Mouse (Mus musculus): Measurements from ENCODE around the gene Adra2a. TPM values are rescaled to one million over a fixed set of nuclear protein-coding genes. Genes with fewer than 3 reads are reported as not detected.

Gene Adra2a
- polyA plus RNA-seq (2015; fragmentation: Nextera tagmentation; extraction: Ambion mirVana), result 4.7 and 5.5 TPM in 2 replicates

- ATAC-seq (ENCODE audit: low FRiP score, low read depth), result no peak
- Histone ChIP-seq H3K27me3 (0 out of 2 replicates have a peak, but pooled peaks cover 5% of the 10 kb centered on the region), H3K4me1 (replicated peaks) (peaks cover 43% of the 10 kb centered on the region), H3K36me3 (no peaks in the 10 kb centered on the region), H3K4me3 (peak within 1 kb of the TSS; percentile 64), H3K4me2 (peak within 1 kb of the TSS; percentile 99), H3K9me3 (no peaks in the 10 kb centered on the region), H3K9ac (peak within 1 kb of the TSS; percentile 74), H3K27ac (replicated peaks) (peak within 1 kb of the TSS; percentile 81)
- WGBS, result 74% methylated on average over 5 of the region's 5 CpGs
Measured at GRCm38 (mm10) chr19:54043851-54044250, at the start of gene Adra2a. Adra2a (plus strand) TSS chr19:54044151.

- Histone ChIP-seq H3K27me3 (no peaks in the 10 kb centered on the region), H3K9me3 (no peaks in the 10 kb centered on the region), H3K4me3 (no peak overlapping the region), H3K4me1 (replicated peaks) (no peaks in the 10 kb centered on the region), H3K9ac (no peak overlapping the region), H3K27ac (replicated peaks) (no peak overlapping the region), H3K4me2 (no peak overlapping the region), H3K36me3 (no peaks in the 10 kb centered on the region)
- ATAC-seq (ENCODE audit: low FRiP score, low read depth), result no peak
- WGBS, result 71% methylated on average over 1 of the region's 1 CpGs
Measured at GRCm38 (mm10) chr19:53994276-53994675, 49.7 kb upstream of the Adra2a start.

GRCm38 (mm10) chr19:54010973-54011372 is 33.0 kb upstream of the Adra2a start:
- 59% methylated on average over 4 of the region's 4 CpGs for WGBS
- no peaks in the 10 kb centered on the region for H3K9me3 ChIP-seq

GRCm38 (mm10) chr19:54014999-54015398 is 29.0 kb upstream of the Adra2a start:
- no peak overlapping the region for H3K4me3 ChIP-seq
- H3K27me3 ChIP-seq, result no peaks in the 10 kb centered on the region
- H3K9ac ChIP-seq, result no peak overlapping the region
- H3K4me1 ChIP-seq (replicated peaks), result no peaks in the 10 kb centered on the region
- no peaks in the 10 kb centered on the region for H3K36me3 ChIP-seq
- 96% methylated on average over 5 of the region's 5 CpGs for WGBS
- ATAC-seq (ENCODE audit: low FRiP score, low read depth), result no peak
- H3K4me2 ChIP-seq, result no peak overlapping the region
- no peaks in the 10 kb centered on the region for H3K9me3 ChIP-seq
- H3K27ac ChIP-seq (replicated peaks), result no peak overlapping the region

More at GRCm38 (mm10) chr19:54010973-54011372, 33.0 kb upstream of the Adra2a start:
- Histone ChIP-seq H3K9ac (no peak overlapping the region), H3K4me1 (replicated peaks) (no peaks in the 10 kb centered on the region), H3K4me3 (no peak overlapping the region), H3K36me3 (no peaks in the 10 kb centered on the region), H3K27me3 (no peaks in the 10 kb centered on the region), H3K27ac (replicated peaks) (no peak overlapping the region), H3K4me2 (no peak overlapping the region)
- ATAC-seq (ENCODE audit: low FRiP score, low read depth), result no peak

- H3K27me3 ChIP-seq, result no peaks in the 10 kb centered on the region
- no peak overlapping the region for H3K4me2 ChIP-seq
- no peaks in the 10 kb centered on the region for H3K4me1 ChIP-seq (replicated peaks)
- WGBS, result over 99% methylated on average over 5 of the region's 5 CpGs
- no peaks in the 10 kb centered on the region for H3K9me3 ChIP-seq
- H3K36me3 ChIP-seq, result no peaks in the 10 kb centered on the region
- H3K9ac ChIP-seq, result no peak overlapping the region
- H3K4me3 ChIP-seq, result no peak overlapping the region
- ATAC-seq (ENCODE audit: low FRiP score, low read depth), result no peak
- no peak overlapping the region for H3K27ac ChIP-seq (replicated peaks)
Measured at GRCm38 (mm10) chr19:54015503-54015902, 28.4 kb upstream of the Adra2a start.

GRCm38 (mm10) chr19:54035100-54035499 is 8.9 kb upstream of the Adra2a start:
- H3K9ac ChIP-seq, result no peak overlapping the region
- no peaks in the 10 kb centered on the region for H3K27me3 ChIP-seq
- no peak overlapping the region for H3K4me2 ChIP-seq
- H3K4me1 ChIP-seq (replicated peaks), result no peaks in the 10 kb centered on the region
- no peaks in the 10 kb centered on the region for H3K9me3 ChIP-seq
- no peak for ATAC-seq (ENCODE audit: low FRiP score, low read depth)
- peaks cover 23% of the 10 kb centered on the region for H3K36me3 ChIP-seq
- H3K27ac ChIP-seq (replicated peaks), result no peak overlapping the region
- H3K4me3 ChIP-seq, result no peak overlapping the region
- 88% methylated on average over 6 of the region's 6 CpGs for WGBS

GRCm38 (mm10) chr19:54039441-54039840 is 4.5 kb upstream of the Adra2a start:
- WGBS, result 71% methylated on average over 7 of the region's 7 CpGs
- H3K4me2 ChIP-seq, result no peak overlapping the region
- peaks cover 8% of the 10 kb centered on the region; the same call in 1 of the 2 replicates for H3K36me3 ChIP-seq
- H3K9me3 ChIP-seq, result no peaks in the 10 kb centered on the region
- no peak overlapping the region for H3K4me3 ChIP-seq
- H3K27ac ChIP-seq (replicated peaks), result no peak overlapping the region
- no peak for ATAC-seq (ENCODE audit: low FRiP score, low read depth)
- peaks cover 4% of the 10 kb centered on the region; the same call in 1 of the 2 replicates for H3K4me1 ChIP-seq (replicated peaks)
- no peak overlapping the region for H3K9ac ChIP-seq
- H3K27me3 ChIP-seq, result no peaks in the 10 kb centered on the region

- 61% methylated on average over 4 of the region's 4 CpGs for WGBS
- Histone ChIP-seq H3K9ac (no peak overlapping the region), H3K4me2 (no peak overlapping the region), H3K9me3 (no peaks in the 10 kb centered on the region), H3K27me3 (no peaks in the 10 kb centered on the region), H3K4me3 (no peak overlapping the region), H3K27ac (replicated peaks) (no peak overlapping the region), H3K36me3 (peaks cover 7% of the 10 kb centered on the region; the same call in 1 of the 2 replicates), H3K4me1 (replicated peaks) (peaks cover 11% of the 10 kb centered on the region)
- no peak for ATAC-seq (ENCODE audit: low FRiP score, low read depth)
Measured at GRCm38 (mm10) chr19:54040356-54041028, 3.5 kb upstream of the Adra2a start.

GRCm38 (mm10) chr19:54041029-54041367 is 3.0 kb upstream of the Adra2a start:
- H3K36me3 ChIP-seq, result peaks cover 6% of the 10 kb centered on the region; the same call in 1 of the 2 replicates
- no peak overlapping the region for H3K4me2 ChIP-seq
- no peak overlapping the region for H3K9ac ChIP-seq
- H3K4me3 ChIP-seq, result no peak overlapping the region
- no peaks in the 10 kb centered on the region for H3K27me3 ChIP-seq
- no peaks in the 10 kb centered on the region for H3K9me3 ChIP-seq
- no peak for ATAC-seq (ENCODE audit: low FRiP score, low read depth)
- H3K27ac ChIP-seq (replicated peaks), result no peak overlapping the region
- H3K4me1 ChIP-seq (replicated peaks), result peaks cover 16% of the 10 kb centered on the region
- 34% methylated on average over 5 of the region's 5 CpGs for WGBS

- peaks cover 13% of the 10 kb centered on the region; the same call in 1 of the 2 replicates for H3K27me3 ChIP-seq
- H3K9ac ChIP-seq, result peak overlapping the region; percentile 74
- under 1% methylated on average over 59 of the region's 59 CpGs for WGBS
- no peaks in the 10 kb centered on the region for H3K36me3 ChIP-seq
- peak overlapping the region; percentile 64 for H3K4me3 ChIP-seq
- H3K4me2 ChIP-seq, result peak overlapping the region; percentile 99
- peaks cover 49% of the 10 kb centered on the region for H3K4me1 ChIP-seq (replicated peaks)
- H3K27ac ChIP-seq (replicated peaks), result peak overlapping the region; percentile 81
- H3K9me3 ChIP-seq, result no peaks in the 10 kb centered on the region
- ATAC-seq (ENCODE audit: low FRiP score, low read depth), result peak; percentile 88
Measured at GRCm38 (mm10) chr19:54044507-54045371, 788 bp downstream of the Adra2a start.

GRCm38 (mm10) chr19:54045412-54045811 is 1.5 kb downstream of the Adra2a start:
- peak; percentile 15; the same call in 1 of the 2 replicates for ATAC-seq (ENCODE audit: low FRiP score, low read depth)
- H3K9me3 ChIP-seq, result no peaks in the 10 kb centered on the region
- H3K4me3 ChIP-seq, result peak overlapping the region; percentile 64
- peak overlapping the region; percentile 99 for H3K4me2 ChIP-seq
- peak overlapping the region; percentile 81 for H3K27ac ChIP-seq (replicated peaks)
- peaks cover 15% of the 10 kb centered on the region; the same call in 1 of the 2 replicates for H3K27me3 ChIP-seq
- peak overlapping the region; percentile 74 for H3K9ac ChIP-seq
- under 1% methylated on average over 29 of the region's 29 CpGs for WGBS
- no peaks in the 10 kb centered on the region for H3K36me3 ChIP-seq
- H3K4me1 ChIP-seq (replicated peaks), result peaks cover 49% of the 10 kb centered on the region

Measured in hindbrain, embryonic 15.5 days (tissue).